Mouse (Mus musculus) intestine, embryonic 14.5 days (tissue): ENCODE data around the gene Esrrg. TPM values are rescaled to one million over a fixed set of nuclear protein-coding genes. Genes with fewer than 3 reads are reported as not detected.

Source experiments
- ATAC-seq: fragments of 200-750 bp; cut with Nextera tagmentation; replicated peaks from 2 replicates; pipeline ENCODE4 v1.8.0; 2017; ENCODE audit warnings: low read depth, moderate number of reproducible peaks, moderate TSS enrichment, moderate library complexity; ENCODE audit not compliant: low FRiP score, low TSS enrichment
- DNase-seq: peaks from one replicate; pipeline ENCODE4 v3.0.0-alpha.2; 2018; ENCODE audit warnings: low spot score
- H3K27ac ChIP-seq: fragments of 300-500 bp; sonication (generic); 2 replicates; pipeline ENCODE4 v1.5.1; 2014; ENCODE audit warnings: low read depth, mild to moderate bottlenecking, control low read depth
- H3K27me3 ChIP-seq: fragments of 300-500 bp; sonication (generic); replicated peaks from 2 replicates; pipeline ENCODE4 v1.6.1; 2014; ENCODE audit warnings: low read length, control low read depth; ENCODE audit not compliant: control insufficient read depth, insufficient read depth
- H3K36me3 ChIP-seq: fragments of 300-500 bp; sonication (generic); 2 replicates; pipeline ENCODE4 v1.6.1; 2014; ENCODE audit warnings: low read length, control low read depth; ENCODE audit not compliant: control insufficient read depth, insufficient read depth
- H3K4me1 ChIP-seq: fragments of 300-500 bp; sonication (generic); replicated peaks from 2 replicates; pipeline ENCODE4 v1.6.1; 2014; ENCODE audit warnings: low read length, control low read depth, mixed read lengths; ENCODE audit not compliant: control insufficient read depth, insufficient read depth
- H3K4me2 ChIP-seq: fragments of 300-500 bp; sonication (generic); 2 replicates; pipeline ENCODE4 v1.6.1; 2014; ENCODE audit warnings: low read length
- H3K4me3 ChIP-seq: fragments of 300-500 bp; sonication (generic); 2 replicates; pipeline ENCODE4 v1.5.1; 2014; ENCODE audit warnings: low read depth, low read length, control low read depth, mixed read lengths
- H3K9ac ChIP-seq: fragments of 300-500 bp; sonication (generic); 2 replicates; pipeline ENCODE4 v1.6.1; 2014; ENCODE audit warnings: mild to moderate bottlenecking, low read length
- H3K9me3 ChIP-seq: fragments of 300-500 bp; sonication (generic); 2 replicates; pipeline ENCODE4 v1.6.1; 2016; ENCODE audit warnings: low read length, control low read depth; ENCODE audit not compliant: control insufficient read depth
- whole genome bisulfite sequencing: fragments of 180-500 bp; shearing (Covaris S2); extraction: QIAGEN DNeasy Blood & Tissue Kit; methylation state at CpG from one replicate; pipeline ENCODE4 v1.1.7; 2014; 5-methylcytosine and 5-hydroxymethylcytosine counted together
- polyA plus RNA-seq: library from polyadenylated mRNA; unstranded; fragments of >200 nt; fragmentation: Nextera tagmentation; extraction: Ambion mirVana; gene quantifications from 2 replicates; pipeline ENCODE4 v1.2.1, GENCODE M21; 2014

The Esrrg gene
- polyA plus RNA-seq, 1 experiment from 2014 or later: 6.9 TPM

- WGBS: 47% methylated on average over 4 of the region's 4 CpGs
These were observed 422.7 kb downstream of the Esrrg start for GRCm38 (mm10) chr1:188031276-188031675.

DNA sequence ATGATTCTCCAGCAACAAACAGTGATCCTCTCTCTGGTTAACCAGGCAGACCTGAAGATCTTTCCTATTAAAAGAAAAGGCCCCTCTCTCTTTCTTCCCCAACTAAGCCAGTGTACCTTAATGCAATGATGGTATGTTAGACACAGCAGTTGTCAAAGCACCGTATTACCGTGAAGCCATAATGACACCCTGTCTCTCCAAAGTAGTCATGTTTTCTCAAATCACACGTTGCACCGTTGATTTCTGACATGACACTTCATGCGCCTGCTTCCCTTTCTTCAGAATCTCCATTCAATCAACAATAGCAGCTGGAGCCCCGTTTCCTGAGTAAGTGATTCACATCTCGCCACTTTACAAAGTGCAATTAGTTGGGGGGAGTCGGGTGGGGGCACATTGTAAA, 427.4 kb downstream of the Esrrg start:
- no peak overlapping the region for H3K4me2 ChIP-seq
- no peaks in the 10 kb centered on the region for H3K36me3 ChIP-seq
- H3K9me3 ChIP-seq: no peaks in the 10 kb centered on the region
- H3K4me1 ChIP-seq: no peaks in the 10 kb centered on the region
- no peak overlapping the region for H3K4me3 ChIP-seq
- ATAC-seq (no peak), DNase-seq (no peak)
- 46% methylated on average over 8 of the region's 8 CpGs for WGBS
- H3K27ac ChIP-seq: no peak overlapping the region
- no peaks in the 10 kb centered on the region for H3K27me3 ChIP-seq
- H3K9ac ChIP-seq: no peak overlapping the region

More at GRCm38 (mm10) chr1:188031276-188031675, 422.7 kb downstream of the Esrrg start:
- ATAC-seq (no peak), DNase-seq (no peak)
- H3K36me3 ChIP-seq: no peaks in the 10 kb centered on the region
- H3K4me1 ChIP-seq: 0 out of 2 replicates have a peak, but pooled peaks cover 3% of the 10 kb centered on the region
- H3K27me3 ChIP-seq: no peaks in the 10 kb centered on the region
- H3K9ac ChIP-seq: no peak overlapping the region
- H3K9me3 ChIP-seq: no peaks in the 10 kb centered on the region
- no peak overlapping the region for H3K27ac ChIP-seq
- H3K4me3 ChIP-seq: no peak overlapping the region
- H3K4me2 ChIP-seq: no peak overlapping the region

GRCm38 (mm10) chr1:188046691-188047121, 438.1 kb downstream of the Esrrg start:
- Histone ChIP-seq H3K4me3 (no peak overlapping the region), H3K4me2 (no peak overlapping the region), H3K9me3 (no peaks in the 10 kb centered on the region), H3K27ac (no peak overlapping the region), H3K9ac (no peak overlapping the region), H3K36me3 (no peaks in the 10 kb centered on the region), H3K4me1 (no peaks in the 10 kb centered on the region), H3K27me3 (no peaks in the 10 kb centered on the region)
- DNase-seq: no peak
- 84% methylated on average over 6 of the region's 6 CpGs for WGBS
- ATAC-seq: no peak

DNA sequence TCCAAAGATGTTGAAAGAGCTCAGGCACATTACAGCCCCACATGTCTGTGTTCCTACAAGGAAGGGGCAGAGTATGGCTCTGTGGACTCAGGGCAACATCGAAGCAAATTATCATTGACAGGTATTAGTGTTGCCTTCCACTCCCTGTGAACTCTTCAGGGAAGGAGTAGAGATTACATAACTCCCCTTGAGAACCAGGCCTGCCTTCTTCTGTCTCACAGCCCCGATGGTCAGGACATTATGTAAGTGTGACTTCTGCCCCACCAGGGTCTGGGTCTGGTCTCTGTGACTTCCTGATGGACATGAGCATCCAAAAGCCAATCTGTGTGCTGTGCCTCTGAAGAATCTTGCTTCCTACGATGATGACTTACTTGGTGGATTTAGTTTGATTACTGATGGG, 438.6 kb downstream of the Esrrg start:
- Histone ChIP-seq H3K4me3 (no peak overlapping the region), H3K27me3 (no peaks in the 10 kb centered on the region), H3K4me2 (no peak overlapping the region), H3K9me3 (no peaks in the 10 kb centered on the region), H3K36me3 (no peaks in the 10 kb centered on the region), H3K9ac (no peak overlapping the region), H3K4me1 (no peaks in the 10 kb centered on the region), H3K27ac (no peak overlapping the region)
- ATAC-seq: no peak
- DNase-seq: no peak
- 71% methylated on average over 3 of the region's 3 CpGs for WGBS

DNA sequence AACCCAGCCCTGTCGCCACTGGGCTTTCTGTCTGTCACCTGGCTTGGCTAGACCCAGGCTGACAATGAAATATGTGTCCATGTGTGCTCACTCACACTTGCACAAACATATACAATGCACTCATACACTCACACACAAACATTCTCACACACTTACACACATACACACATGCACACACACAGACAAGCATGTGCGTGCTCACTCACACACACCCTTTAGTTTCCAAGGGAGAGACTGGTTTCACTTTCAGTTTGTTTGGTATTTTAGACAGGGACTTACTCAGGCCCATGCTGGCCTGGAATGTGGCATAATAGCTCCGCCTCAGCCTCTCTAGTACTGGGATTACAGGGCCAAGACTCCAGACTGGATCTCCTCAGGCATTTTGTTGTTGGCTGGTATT, 447.3 kb downstream of the Esrrg start:
- Histone ChIP-seq H3K4me1 (no peaks in the 10 kb centered on the region), H3K4me2 (no peak overlapping the region), H3K9ac (no peak overlapping the region), H3K9me3 (no peaks in the 10 kb centered on the region), H3K4me3 (no peak overlapping the region), H3K27ac (no peak overlapping the region), H3K27me3 (no peaks in the 10 kb centered on the region), H3K36me3 (no peaks in the 10 kb centered on the region)
- WGBS: 54% methylated on average over 3 of the region's 3 CpGs
- ATAC-seq (0 out of 2 replicates have a peak, but pooled peaks have one; percentile 50), DNase-seq (peak; percentile 54)

- Histone ChIP-seq H3K4me1 (no peaks in the 10 kb centered on the region), H3K9me3 (no peaks in the 10 kb centered on the region), H3K36me3 (no peaks in the 10 kb centered on the region), H3K27me3 (no peaks in the 10 kb centered on the region), H3K4me3 (no peak overlapping the region), H3K27ac (no peak overlapping the region), H3K9ac (no peak overlapping the region), H3K4me2 (no peak overlapping the region)
- DNase-seq (no peak), ATAC-seq (no peak)
- WGBS: 80% methylated on average over 4 of the region's 4 CpGs
These were observed 449.3 kb downstream of the Esrrg start for GRCm38 (mm10) chr1:188057892-188058291.

GRCm38 (mm10) chr1:188059006-188059405, 450.4 kb downstream of the Esrrg start:
- DNase-seq: no peak
- no peak overlapping the region for H3K9ac ChIP-seq
- 90% methylated on average over 6 of the region's 6 CpGs for WGBS

DNA sequence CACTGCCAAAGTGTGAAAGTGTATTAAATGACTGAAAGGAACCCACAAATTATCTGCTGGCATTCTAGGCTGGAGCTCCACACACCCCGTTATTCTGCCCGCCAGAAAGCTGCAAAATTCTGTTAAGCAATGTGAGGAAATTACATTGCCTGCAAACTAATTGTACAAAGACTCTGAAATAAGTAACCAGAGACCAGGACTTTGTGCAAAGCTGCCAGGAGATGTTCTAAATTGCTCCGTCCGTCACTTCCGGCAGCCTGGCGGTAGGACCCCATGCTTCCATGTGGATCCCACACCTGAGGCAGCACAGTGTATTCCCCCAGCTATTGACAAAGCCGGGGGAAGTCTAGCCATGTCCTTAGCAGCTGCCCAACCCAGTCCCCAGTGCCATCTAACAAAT, 451.9 kb downstream of the Esrrg start:
- H3K4me2 ChIP-seq: no peak overlapping the region
- H3K36me3 ChIP-seq: no peaks in the 10 kb centered on the region
- H3K9me3 ChIP-seq: no peaks in the 10 kb centered on the region
- no peaks in the 10 kb centered on the region for H3K4me1 ChIP-seq
- no peaks in the 10 kb centered on the region for H3K27me3 ChIP-seq
- no peak overlapping the region for H3K27ac ChIP-seq
- no peak overlapping the region for H3K9ac ChIP-seq
- no peak overlapping the region for H3K4me3 ChIP-seq
- 88% methylated on average over 7 of the region's 7 CpGs for WGBS
- no peak for DNase-seq
- ATAC-seq: no peak

More at GRCm38 (mm10) chr1:188059006-188059405, 450.4 kb downstream of the Esrrg start:
- H3K9me3 ChIP-seq: no peaks in the 10 kb centered on the region
- ATAC-seq: no peak
- no peaks in the 10 kb centered on the region for H3K4me1 ChIP-seq
- H3K27ac ChIP-seq: no peak overlapping the region
- H3K4me2 ChIP-seq: no peak overlapping the region
- no peaks in the 10 kb centered on the region for H3K36me3 ChIP-seq
- no peaks in the 10 kb centered on the region for H3K27me3 ChIP-seq
- H3K4me3 ChIP-seq: no peak overlapping the region

- no peaks in the 10 kb centered on the region for H3K4me1 ChIP-seq
- H3K27ac ChIP-seq: no peak overlapping the region
- DNase-seq: no peak
- no peaks in the 10 kb centered on the region for H3K36me3 ChIP-seq
- H3K9ac ChIP-seq: no peak overlapping the region
- no peaks in the 10 kb centered on the region for H3K9me3 ChIP-seq
- no peak overlapping the region for H3K4me2 ChIP-seq
- no peak for ATAC-seq
- no peaks in the 10 kb centered on the region for H3K27me3 ChIP-seq
- H3K4me3 ChIP-seq: no peak overlapping the region
- 68% methylated on average over 9 of the region's 9 CpGs for WGBS
These were observed 460.2 kb downstream of the Esrrg start for GRCm38 (mm10) chr1:188068833-188069232.
